ENCODE assay signal across 7 mouse cellular contexts in the genomic region with DNA sequence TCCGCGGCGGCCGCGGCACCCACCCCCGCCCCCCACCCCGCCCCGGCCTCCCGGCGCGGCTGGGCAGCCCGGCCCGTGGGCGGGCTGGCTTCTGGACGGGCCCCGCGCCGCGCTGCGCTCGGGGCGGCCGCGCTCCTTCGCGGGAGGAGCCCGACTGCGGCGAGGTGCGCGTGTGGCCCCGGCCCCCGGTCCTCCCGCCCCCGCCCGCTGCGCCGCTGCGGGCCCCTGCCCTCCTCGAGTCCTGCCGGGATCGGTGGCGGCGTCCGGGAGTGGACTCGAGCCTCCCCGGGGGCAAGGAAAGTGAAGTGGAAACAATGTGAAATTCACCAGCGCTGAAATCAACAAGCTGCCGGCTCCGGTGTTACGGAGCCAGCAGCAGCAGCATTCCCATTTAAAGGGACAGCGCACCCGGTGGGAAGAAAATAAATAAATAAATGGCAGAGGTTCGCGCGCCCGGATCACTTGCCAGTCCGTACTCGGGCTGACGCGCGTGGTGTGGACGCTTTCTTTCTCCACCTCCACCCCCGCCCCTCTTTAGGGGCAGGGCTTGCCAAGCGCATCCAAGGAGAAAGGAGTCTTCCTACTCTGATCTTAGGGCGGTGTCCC. TPM values are rescaled to one million over a fixed set of nuclear protein-coding genes. Genes with fewer than 3 reads are reported as not detected.
A peak's percentile ranks its signal among the peaks of the same experiment; 100 is the strongest.
DNase-seq lines count a peak whose midpoint lies in the region; ATAC-seq and TF ChIP-seq lines count a peak whose summit lies in the region.

No protein-coding gene starts in this region.

- peak; percentile 77 for DNase-seq in embryonic facial prominence, embryonic 10.5 days (ENCODE audit: low spot score)
- DNase-seq in heart, adult 11 months = peak; percentile 98
- peak; percentile 72 for DNase-seq in kidney, adult 11 months
- peak; percentile 74 for DNase-seq in limb, embryonic 10.5 days (ENCODE audit: low spot score)

- TF ChIP-seq POLR2A in bone marrow macrophage, adult 2 months (IDR thresholded peaks at IDR 0.05; ENCODE audit: borderline replicate concordance, low read depth, low read length) = no peak

- no peak for TF ChIP-seq CTCF in bone marrow macrophage, adult 2 months (IDR thresholded peaks at IDR 0.05; ENCODE audit: low read depth, low read length)

- H3K27ac ChIP-seq in bone marrow macrophage, adult 2 months (ENCODE audit: insufficient read depth, low read depth, low read length) = no peak overlapping the region
- H3K27ac ChIP-seq in embryonic facial prominence, embryonic 10.5 days (replicated peaks) = peak overlapping the region; percentile 95
- H3K27ac ChIP-seq in limb, embryonic 10.5 days = peak overlapping the region; percentile 96
- peak overlapping the region; percentile 92 for H3K27ac ChIP-seq in midbrain, embryonic 12.5 days (replicated peaks)
- H3K27ac ChIP-seq in stomach, embryonic 16.5 days (ENCODE audit: low read length) = peak overlapping the region; percentile 90

- H3K36me3 ChIP-seq in embryonic facial prominence, embryonic 10.5 days (replicated peaks) = 0 out of 2 replicates have a peak, but pooled peaks cover 3% of the 10 kb centered on the region
- H3K36me3 ChIP-seq in limb, embryonic 10.5 days = no peaks in the 10 kb centered on the region
- H3K36me3 ChIP-seq in midbrain, embryonic 12.5 days = no peaks in the 10 kb centered on the region
- no peaks in the 10 kb centered on the region for H3K36me3 ChIP-seq in stomach, embryonic 16.5 days (ENCODE audit: control insufficient read depth, insufficient read depth, low read length)

- peak; percentile 74 for ATAC-seq in midbrain, embryonic 12.5 days (ENCODE audit: low FRiP score, low read depth)
- ATAC-seq in stomach, embryonic 16.5 days (ENCODE audit: insufficient read depth, low FRiP score) = peak; percentile 81

- peaks cover 21% of the 10 kb centered on the region for H3K27me3 ChIP-seq in embryonic facial prominence, embryonic 10.5 days (replicated peaks; ENCODE audit: low read depth, poor library complexity, severe bottlenecking)
- peaks cover 17% of the 10 kb centered on the region; the same call in 1 of the 2 replicates for H3K27me3 ChIP-seq in limb, embryonic 10.5 days (ENCODE audit: low read depth, poor library complexity, severe bottlenecking)
- H3K27me3 ChIP-seq in midbrain, embryonic 12.5 days = peaks cover 25% of the 10 kb centered on the region
- no peaks in the 10 kb centered on the region; the same call in 1 of the 2 replicates for H3K27me3 ChIP-seq in stomach, embryonic 16.5 days (ENCODE audit: control insufficient read depth, insufficient read depth, low read length)

- WGBS in embryonic facial prominence, embryonic 10.5 days = under 1% methylated on average over 66 of the region's 66 CpGs
- under 1% methylated on average over 66 of the region's 66 CpGs for WGBS in limb, embryonic 10.5 days
- under 1% methylated on average over 48 of the region's 66 CpGs for WGBS in midbrain, embryonic 12.5 days
- 1% methylated on average over 61 of the region's 66 CpGs for WGBS in stomach, embryonic 16.5 days

- peak overlapping the region; percentile 85 for H3K9ac ChIP-seq in midbrain, embryonic 12.5 days (replicated peaks)
- H3K9ac ChIP-seq in stomach, embryonic 16.5 days (ENCODE audit: low read length) = peak overlapping the region; percentile 91

- peak overlapping the region; percentile 62 for H3K4me2 ChIP-seq in midbrain, embryonic 12.5 days (replicated peaks)
- H3K4me2 ChIP-seq in stomach, embryonic 16.5 days (ENCODE audit: low read depth, low read length) = peak overlapping the region; percentile 71

- peak overlapping the region; percentile 64 for H3K4me3 ChIP-seq in bone marrow macrophage, adult 2 months (ENCODE audit: insufficient read depth, low read length)
- peak overlapping the region; percentile 97 for H3K4me3 ChIP-seq in embryonic facial prominence, embryonic 10.5 days
- H3K4me3 ChIP-seq in limb, embryonic 10.5 days = peak overlapping the region; percentile 82
- H3K4me3 ChIP-seq in midbrain, embryonic 12.5 days = peak overlapping the region; percentile 83
- peak overlapping the region; percentile 89 for H3K4me3 ChIP-seq in stomach, embryonic 16.5 days (replicated peaks; ENCODE audit: low read length)

- peaks cover 3% of the 10 kb centered on the region for H3K4me1 ChIP-seq in bone marrow macrophage, adult 2 months (ENCODE audit: control insufficient read depth, insufficient read depth, low read length)
- H3K4me1 ChIP-seq in embryonic facial prominence, embryonic 10.5 days = peaks cover 25% of the 10 kb centered on the region
- peaks cover 21% of the 10 kb centered on the region for H3K4me1 ChIP-seq in limb, embryonic 10.5 days
- peaks cover 26% of the 10 kb centered on the region for H3K4me1 ChIP-seq in midbrain, embryonic 12.5 days
- peaks cover 12% of the 10 kb centered on the region for H3K4me1 ChIP-seq in stomach, embryonic 16.5 days (ENCODE audit: control insufficient read depth, insufficient read depth, low read length)

- no peaks in the 10 kb centered on the region for H3K9me3 ChIP-seq in embryonic facial prominence, embryonic 10.5 days
- no peaks in the 10 kb centered on the region for H3K9me3 ChIP-seq in limb, embryonic 10.5 days (replicated peaks)
- no peaks in the 10 kb centered on the region for H3K9me3 ChIP-seq in midbrain, embryonic 12.5 days
- H3K9me3 ChIP-seq in stomach, embryonic 16.5 days (replicated peaks; ENCODE audit: control insufficient read depth, low read length) = no peaks in the 10 kb centered on the region

RNA-seq across cellular contexts. Expression of a gene that starts 0.3 kb away (rescaled TPM):
- polyA plus RNA-seq in bone marrow macrophage, adult 2 months (2012; ENCODE audit: insufficient read depth, insufficient read length, missing spikeins) = 0.27 and 0.36 TPM in 2 replicates
- 6.8 and 7.3 TPM in 2 replicates for polyA plus RNA-seq in embryonic facial prominence, embryonic 10.5 days (2016; fragmentation: Nextera tagmentation; extraction: Ambion mirVana)
- polyA plus RNA-seq in limb, embryonic 10.5 days (2016; fragmentation: Nextera tagmentation; extraction: Ambion mirVana) = 5.8 and 6.4 TPM in 2 replicates
- polyA plus RNA-seq in midbrain, embryonic 12.5 days (2016; fragmentation: Nextera tagmentation; extraction: Ambion mirVana) = 7.9 and 8.7 TPM in 2 replicates
- 6.3 and 6.5 TPM in 2 replicates for polyA plus RNA-seq in stomach, embryonic 16.5 days (2015; fragmentation: Nextera tagmentation; extraction: Ambion mirVana)
